Mouse (Mus musculus): ENCODE measurements around the gene Cacna1d. TPM values are rescaled to one million over a fixed set of nuclear protein-coding genes. Genes with fewer than 3 reads are reported as not detected.

Cacna1d gene
- polyA plus RNA-seq, 1 experiment from 2014 or later, result 1.2 TPM

Other genes starting within 250 kb of the Cacna1d start
- gene Dcp1a, start 11.9 kb downstream of the Cacna1d start, polyA plus RNA-seq (2016; fragmentation: Nextera tagmentation; extraction: Ambion mirVana), result 37.7 and 46.2 TPM in 2 replicates
- 312 and 340 TPM in 2 replicates for gene Tkt, start 56.9 kb upstream of the Cacna1d start, polyA plus RNA-seq (2016; fragmentation: Nextera tagmentation; extraction: Ambion mirVana)
- 26.0 and 36.8 TPM in 2 replicates for gene Prkcd, start 134.8 kb upstream of the Cacna1d start, polyA plus RNA-seq (2016; fragmentation: Nextera tagmentation; extraction: Ambion mirVana)
- 16.6 and 19.3 TPM in 2 replicates for gene Rft1, start 162.9 kb upstream of the Cacna1d start, polyA plus RNA-seq (2016; fragmentation: Nextera tagmentation; extraction: Ambion mirVana)
- 16.5 and 17.5 TPM in 2 replicates for gene Sfmbt1, start 223.4 kb upstream of the Cacna1d start, polyA plus RNA-seq (2016; fragmentation: Nextera tagmentation; extraction: Ambion mirVana)